Mouse (Mus musculus): ENCODE data around the gene 9530077C05Rik. TPM values are rescaled to one million over a fixed set of nuclear protein-coding genes. Genes with fewer than 3 reads are reported as not detected.

9530077C05Rik gene
- total RNA-seq, 4 experiments from 2014 or later, result 0.47 to 0.90 (median 0.57) TPM

- DNase-seq (ENCODE audit: low spot score), result no peak
Measured at GRCm38 (mm10) chr9:22457142-22457835, 46.0 kb downstream of the 9530077C05Rik start.

GRCm38 (mm10) chr9:22461946-22462345, 50.6 kb downstream of the 9530077C05Rik start:
- peak; percentile 48 for DNase-seq (ENCODE audit: low spot score)

- DNase-seq (ENCODE audit: low spot score), result no peak
Measured at GRCm38 (mm10) chr9:22466212-22466611, 54.9 kb downstream of the 9530077C05Rik start.

GRCm38 (mm10) chr9:22467371-22468169, 56.3 kb downstream of the 9530077C05Rik start:
- DNase-seq (ENCODE audit: low spot score), result no peak

- peak; percentile 38 for DNase-seq (ENCODE audit: low spot score)
Measured at GRCm38 (mm10) chr9:22468170-22468898, 57.0 kb downstream of the 9530077C05Rik start.

- no peak for DNase-seq (ENCODE audit: low spot score)
Measured at GRCm38 (mm10) chr9:22468899-22469259, 57.6 kb downstream of the 9530077C05Rik start.

- DNase-seq (ENCODE audit: low spot score), result no peak
Measured at GRCm38 (mm10) chr9:22469643-22470042, 58.3 kb downstream of the 9530077C05Rik start, which contains the start of gene Rp9. Gene Rp9 (minus strand): TSS chr9:22469743.

- DNase-seq (ENCODE audit: low spot score), result peak; percentile 94
Measured at GRCm38 (mm10) chr9:22475424-22475868, 64.1 kb downstream of the 9530077C05Rik start, which contains the start of gene Bbs9. Gene Bbs9 (plus strand): TSS chr9:22475715.

- DNase-seq (ENCODE audit: low spot score), result no peak
Measured at GRCm38 (mm10) chr9:22476265-22476664, 65.0 kb downstream of the 9530077C05Rik start.

GRCm38 (mm10) chr9:22478946-22479345, 67.6 kb downstream of the 9530077C05Rik start:
- DNase-seq (ENCODE audit: low spot score), result no peak

- no peak for DNase-seq (ENCODE audit: low spot score)
Measured at GRCm38 (mm10) chr9:22483866-22484561, 72.7 kb downstream of the 9530077C05Rik start.

- no peak for DNase-seq (ENCODE audit: low spot score)
Measured at GRCm38 (mm10) chr9:22484562-22485308, 73.4 kb downstream of the 9530077C05Rik start.

- DNase-seq (ENCODE audit: low spot score), result no peak
Measured at GRCm38 (mm10) chr9:22486211-22486610, 74.9 kb downstream of the 9530077C05Rik start.

- no peak for DNase-seq (ENCODE audit: low spot score)
Measured at GRCm38 (mm10) chr9:22488963-22489362, 77.7 kb downstream of the 9530077C05Rik start.

Other genes with a start within 250 kb of the 9530077C05Rik start
- under 1 TPM in 3 of 4 experiments, not detected in 1; 0.09 to 0.16 (median 0.16) TPM for gene Zfp872, start 223.4 kb upstream of the 9530077C05Rik start, total RNA-seq (2022)
- gene Zfp809, start 185.8 kb upstream of the 9530077C05Rik start, total RNA-seq (2022), result 10 to 100 TPM; 23.0 to 29.1 (median 28.4) TPM
- under 1 TPM; 0.08 to 0.49 (median 0.22) TPM for gene Zfp599, start 151.6 kb upstream of the 9530077C05Rik start, total RNA-seq (2022)
- 1 to 10 TPM; 4.5 to 8.9 (median 6.3) TPM for gene Zfp810, start 103.9 kb upstream of the 9530077C05Rik start, total RNA-seq (2022)
- 1 to 10 TPM in 2 of 4 experiments, under 1 TPM in 2; 0.84 to 2.0 (median 1.1) TPM for gene Anln, start 22.3 kb upstream of the 9530077C05Rik start, total RNA-seq (2022)
- gene Gm17545, start 42.8 kb downstream of the 9530077C05Rik start, total RNA-seq (2022), result not detected
- 10 to 100 TPM; 41.3 to 47.6 (median 45.0) TPM for gene Rp9, start 58.2 kb downstream of the 9530077C05Rik start, total RNA-seq (2022)
- 10 to 100 TPM; 13.9 to 15.2 (median 14.9) TPM for gene Bbs9, start 64.2 kb downstream of the 9530077C05Rik start, total RNA-seq (2022)